Mouse (Mus musculus): ENCODE data around the gene Get4.

GRCm38 (mm10) chr5:139206525-139206924 lies 45.6 kb upstream of the Get4 start:
- TF ChIP-seq CTCF (IDR thresholded peaks at IDR 0.05; ENCODE audit: low read depth, low read length) (no peak), GATA1 (IDR thresholded peaks at IDR 0.05; ENCODE audit: borderline replicate concordance, low read length) (no peak), GATA2 (IDR thresholded peaks at IDR 0.05; ENCODE audit: borderline replicate concordance, low read depth, low read length) (no peak)
